Mouse (Mus musculus) cerebellum, adult 2 months (tissue): ENCODE results near the gene Thsd4. TPM values are rescaled to one million over a fixed set of nuclear protein-coding genes. Genes with fewer than 3 reads are reported as not detected.

ENCODE experiments used
- DNase-seq, 2 experiments: peaks; one replicate each; pipeline ENCODE4 v3.0.0; 2021
- H3K27ac ChIP-seq: fragments of 200-500 bp; 2 replicates; pipeline ENCODE4 v1.5.1; 2012; ENCODE audit warnings: low read length, control low read depth, inconsistent platforms; ENCODE audit not compliant: insufficient read depth
- H3K27me3 ChIP-seq: fragments of 200-500 bp; 2 replicates; pipeline ENCODE4 v1.6.1; 2012; ENCODE audit warnings: inconsistent platforms, mild to moderate bottlenecking, low read length, moderate library complexity; ENCODE audit not compliant: control insufficient read depth, insufficient read depth
- H3K4me1 ChIP-seq: fragments of 200-500 bp; 2 replicates; pipeline ENCODE4 v1.6.1; 2011; ENCODE audit warnings: low read length; ENCODE audit not compliant: control insufficient read depth, insufficient read depth
- H3K4me3 ChIP-seq: fragments of 200-500 bp; replicated peaks from 2 replicates; pipeline ENCODE3; 2011; ENCODE audit warnings: mild to moderate bottlenecking, low read depth, low read length, control low read depth; ENCODE audit not compliant: insufficient read depth
- CTCF ChIP-seq: fragments of 200-500 bp; IDR thresholded peaks from 2 replicates; pipeline ENCODE4 v1.5.1; 2011; ENCODE audit warnings: low read depth, mild to moderate bottlenecking, control low read depth, low read length, moderate library complexity, borderline replicate concordance; ENCODE audit not compliant: insufficient read depth
- POLR2A ChIP-seq: fragments of 200-500 bp; IDR thresholded peaks from 2 replicates; pipeline ENCODE4 v1.6.1; 2011; ENCODE audit warnings: low read length, control low read depth, borderline replicate concordance; ENCODE audit not compliant: insufficient read depth
- WGBS: fragments of 180-500 bp; shearing (Covaris S2); methylation state at CpG from one replicate; pipeline ENCODE4 v1.1.7; 2018; 5-methylcytosine and 5-hydroxymethylcytosine counted together
- polyA plus RNA-seq: library from polyadenylated mRNA; depleted of rRNA; stranded (reverse); fragments of >200 nt; gene quantifications from 2 replicates; pipeline ENCODE4 v1.2.3, GENCODE M21; 2012

The Thsd4 gene
- polyA plus RNA-seq, 1 experiment, result 2.7 TPM

DNA sequence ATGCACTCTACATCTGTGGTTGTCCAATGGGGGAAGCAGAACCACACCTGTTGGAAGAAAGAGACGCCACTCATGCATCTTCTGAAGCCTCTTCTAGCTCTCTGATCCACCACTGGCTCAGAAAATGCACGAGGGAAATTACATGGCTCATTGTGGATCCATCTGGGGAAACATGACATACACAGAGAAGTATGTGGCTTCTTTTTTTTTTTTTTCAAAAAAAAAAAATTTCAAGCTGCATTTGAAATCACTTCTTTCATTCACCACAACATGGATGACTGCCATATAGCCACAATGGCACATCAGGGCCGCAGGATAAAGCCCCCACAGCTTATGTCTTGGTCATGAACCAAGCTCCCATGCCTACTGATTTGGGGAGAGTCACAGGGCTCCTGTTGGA is 6.4 kb upstream of the Thsd4 start:
- H3K27ac ChIP-seq, result no peak overlapping the region
- TF ChIP-seq CTCF (no peak), POLR2A (no peak)
- no peak for DNase-seq
- H3K4me1 ChIP-seq, result no peaks in the 10 kb centered on the region
- no peak overlapping the region for H3K4me3 ChIP-seq
- WGBS, result 60% methylated on average over 3 of the region's 3 CpGs
- H3K27me3 ChIP-seq, result no peaks in the 10 kb centered on the region

GRCm38 (mm10) chr9:60527836-60528235 is 6.0 kb upstream of the Thsd4 start:
- H3K27me3 ChIP-seq, result no peaks in the 10 kb centered on the region
- no peak overlapping the region for H3K27ac ChIP-seq
- TF ChIP-seq POLR2A (no peak), CTCF (no peak)
- H3K4me1 ChIP-seq, result no peaks in the 10 kb centered on the region
- H3K4me3 ChIP-seq, result no peak overlapping the region
- DNase-seq, result no peak
- 90% methylated on average over 2 of the region's 2 CpGs for WGBS

GRCm38 (mm10) chr9:60527051-60527450 is 5.2 kb upstream of the Thsd4 start:
- TF ChIP-seq CTCF (no peak), POLR2A (no peak)
- 80% methylated on average over 5 of the region's 5 CpGs for WGBS
- H3K27me3 ChIP-seq, result no peaks in the 10 kb centered on the region
- H3K27ac ChIP-seq, result no peak overlapping the region
- DNase-seq, result no peak
- no peaks in the 10 kb centered on the region for H3K4me1 ChIP-seq
- no peak overlapping the region for H3K4me3 ChIP-seq

- Histone ChIP-seq H3K4me1 (no peaks in the 10 kb centered on the region), H3K27me3 (no peaks in the 10 kb centered on the region; the same call in 1 of the 2 replicates), H3K4me3 (no peak overlapping the region), H3K27ac (no peak overlapping the region)
- WGBS, result 88% methylated on average over 5 of the region's 5 CpGs
- no peak for DNase-seq
- TF ChIP-seq POLR2A (no peak), CTCF (no peak)
Measured at GRCm38 (mm10) chr9:60526195-60526594, 4.3 kb upstream of the Thsd4 start.

GRCm38 (mm10) chr9:60521143-60521542 is 703 bp downstream of the Thsd4 start:
- 81% methylated on average over 5 of the region's 5 CpGs for WGBS
- TF ChIP-seq POLR2A, result no peak
- no peak for TF ChIP-seq CTCF
- Histone ChIP-seq H3K4me3 (no peak overlapping the region), H3K27ac (no peak overlapping the region), H3K27me3 (no peaks in the 10 kb centered on the region; the same call in 1 of the 2 replicates), H3K4me1 (no peaks in the 10 kb centered on the region)
- DNase-seq, result no peak

DNA sequence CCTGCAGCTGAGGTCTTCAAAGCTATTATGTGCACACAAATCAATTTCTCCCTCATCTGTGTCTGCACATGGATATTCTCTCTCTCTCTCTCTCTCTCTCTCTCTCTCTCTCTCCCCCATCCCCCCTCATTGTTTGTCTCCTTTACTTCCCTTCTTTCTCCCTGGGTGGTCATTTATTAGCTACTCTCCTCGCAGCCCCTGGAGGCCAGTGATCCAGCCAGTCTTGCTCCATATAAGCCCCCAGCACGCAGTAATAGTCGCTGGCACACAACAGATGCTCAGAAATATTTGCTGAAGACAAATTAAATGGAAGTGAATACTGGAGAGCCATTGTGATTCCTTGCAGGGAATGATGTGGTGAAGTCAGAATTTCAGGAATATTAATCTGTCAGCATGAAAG is 2.2 kb downstream of the Thsd4 start:
- no peak for DNase-seq
- no peaks in the 10 kb centered on the region; the same call in 1 of the 2 replicates for H3K27me3 ChIP-seq
- no peaks in the 10 kb centered on the region for H3K4me1 ChIP-seq
- no peak overlapping the region for H3K27ac ChIP-seq
- no peak overlapping the region for H3K4me3 ChIP-seq
- TF ChIP-seq CTCF, result no peak
- no peak for TF ChIP-seq POLR2A
- 76% methylated on average over 3 of the region's 3 CpGs for WGBS

DNA sequence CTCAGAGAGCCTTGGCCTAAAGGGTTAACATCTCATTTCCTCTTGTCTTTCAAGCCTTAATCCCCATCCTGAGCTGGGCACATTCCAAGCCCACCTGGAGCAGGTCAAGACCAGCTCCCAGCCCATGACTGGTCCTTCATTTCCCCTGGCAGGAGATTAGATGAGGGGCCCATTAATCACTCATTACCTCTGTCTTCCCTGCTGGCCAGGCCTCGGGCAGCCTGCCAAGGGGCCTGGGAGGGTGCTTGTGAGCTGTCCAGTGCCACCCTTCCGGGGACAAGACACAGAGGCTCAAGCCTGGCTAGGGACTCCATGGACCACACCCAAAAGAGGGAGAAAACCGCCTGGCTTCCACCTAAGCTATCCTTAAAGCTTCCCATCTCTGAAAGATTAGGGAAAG is 3.6 kb downstream of the Thsd4 start:
- DNase-seq, result no peak
- WGBS, result 38% methylated on average over 3 of the region's 3 CpGs
- no peak for TF ChIP-seq POLR2A
- Histone ChIP-seq H3K27me3 (no peaks in the 10 kb centered on the region; the same call in 1 of the 2 replicates), H3K4me1 (no peaks in the 10 kb centered on the region), H3K4me3 (no peak overlapping the region), H3K27ac (no peak overlapping the region)

- 61% methylated on average over 4 of the region's 4 CpGs for WGBS
- Histone ChIP-seq H3K4me1 (no peaks in the 10 kb centered on the region), H3K27ac (no peak overlapping the region), H3K4me3 (no peak overlapping the region), H3K27me3 (no peaks in the 10 kb centered on the region; the same call in 1 of the 2 replicates)
- TF ChIP-seq CTCF (no peak), POLR2A (no peak)
- DNase-seq, result no peak
Measured at GRCm38 (mm10) chr9:60517148-60517547, 4.7 kb downstream of the Thsd4 start.

GRCm38 (mm10) chr9:60516379-60516778 is 5.5 kb downstream of the Thsd4 start:
- Histone ChIP-seq H3K4me3 (no peak overlapping the region), H3K27ac (no peak overlapping the region)
- WGBS, result 98% methylated on average over 4 of the region's 4 CpGs

More at GRCm38 (mm10) chr9:60516379-60516778, 5.5 kb downstream of the Thsd4 start:
- Histone ChIP-seq H3K27me3 (no peaks in the 10 kb centered on the region; the same call in 1 of the 2 replicates), H3K4me1 (no peaks in the 10 kb centered on the region)
- DNase-seq, result no peak
- no peak for TF ChIP-seq POLR2A
- TF ChIP-seq CTCF, result no peak
